Mouse (Mus musculus) cerebellum, adult 11 months (tissue): ENCODE measurements at regions not wholly inside any gene's neighbourhood (a gene's known extent, or its start where the extent isn't known, plus 50 kb on each side); places are given as distances from the start of the nearest gene placed in this dataset.
"Not testable (repeated sequence)": the region's sequence is repeated elsewhere in the genome, so short reads cannot be mapped to it uniquely, and the experiment has no call there.

Experiments used
- DNase-seq: peaks from one replicate; pipeline ENCODE4 v3.0.0; 2022

DNA sequence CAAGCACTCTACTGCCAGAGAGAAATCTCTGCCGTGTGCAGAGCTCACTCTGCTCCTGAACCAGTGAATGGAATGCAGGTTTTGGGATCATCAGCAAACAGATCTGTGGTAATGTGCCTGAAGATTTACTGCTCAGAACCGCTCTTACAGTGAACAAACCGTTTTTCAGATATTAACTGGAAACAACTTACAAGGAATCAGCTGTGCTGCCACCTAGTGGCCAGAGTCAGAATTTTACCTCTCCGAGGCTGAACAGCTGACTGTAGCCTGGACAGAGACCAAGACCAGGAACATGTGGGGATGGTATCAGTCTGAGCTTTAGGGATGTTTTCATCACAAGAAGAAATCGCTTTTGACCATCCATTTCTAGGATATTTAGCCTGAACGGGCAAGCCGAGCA lies 65.3 kb downstream of the Gm15023 start:
- DNase-seq: not testable (repeated sequence)

GRCm38 (mm10) chrX:135110866-135111265 lies 66.6 kb downstream of the Gm15023 start:
- DNase-seq: not testable (repeated sequence)

DNA sequence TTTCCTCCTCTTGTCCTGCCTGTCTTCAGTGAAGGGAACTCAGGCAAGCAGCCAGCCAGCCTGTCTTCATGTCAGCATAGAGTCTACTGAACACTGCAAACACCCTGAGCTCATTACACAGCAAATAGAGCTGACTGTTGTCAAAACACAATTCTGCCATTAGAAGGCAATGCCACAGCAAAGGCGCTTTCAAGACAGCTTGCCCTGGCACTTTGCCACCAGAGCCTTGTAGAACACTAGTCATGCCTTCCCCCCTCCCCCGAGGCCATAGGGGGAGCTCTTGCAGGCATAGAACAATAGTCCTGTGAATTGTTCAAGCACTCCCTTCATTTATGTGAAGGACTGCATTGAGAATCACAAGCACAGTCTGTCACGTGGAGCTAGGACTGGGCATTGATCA lies 75.8 kb downstream of the Gm15023 start:
- no peak for DNase-seq

GRCm38 (mm10) chrX:135098101-135098500 lies 79.3 kb downstream of the Gm15023 start:
- no peak for DNase-seq

DNA sequence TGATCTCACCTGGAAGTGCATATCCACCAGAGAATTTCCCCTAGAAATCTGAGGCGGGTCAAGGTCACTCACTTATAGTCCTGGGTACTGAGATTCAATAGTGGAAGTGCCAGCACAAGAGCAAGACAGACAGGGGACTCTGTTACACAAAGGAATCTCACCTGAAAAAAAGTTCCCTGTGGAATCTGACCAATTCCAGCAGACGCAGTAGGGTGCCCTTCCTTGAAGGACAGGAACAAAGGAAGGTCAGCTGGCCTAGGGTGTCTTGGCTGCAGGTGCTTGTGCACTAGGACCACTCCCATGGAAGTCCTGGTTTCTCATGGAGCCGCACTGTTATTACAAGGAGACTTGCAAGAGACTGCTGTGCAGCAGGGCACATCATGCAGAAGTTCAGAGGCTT lies 81.2 kb downstream of the Gm15023 start:
- DNase-seq: no peak

DNA sequence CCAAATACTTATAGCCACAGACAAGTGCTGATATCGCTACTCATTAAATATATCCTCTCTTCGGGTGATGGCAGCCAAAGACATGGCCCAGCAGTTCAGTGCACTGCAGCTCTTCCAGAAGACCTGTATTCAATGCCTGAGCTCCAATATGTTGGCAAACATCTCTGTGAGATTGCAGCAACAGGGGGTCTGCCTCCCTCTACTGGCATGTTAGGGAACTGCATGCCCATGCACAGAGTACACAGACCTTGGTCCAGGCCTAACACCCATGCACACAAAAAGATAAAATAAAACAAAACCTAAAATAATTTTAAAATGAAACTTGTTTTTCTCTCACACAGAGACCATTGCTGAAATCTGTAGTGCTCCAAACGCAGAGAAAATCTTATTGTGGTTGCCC lies 82.1 kb upstream of the Zmat1 start:
- DNase-seq: peak; percentile 26

DNA sequence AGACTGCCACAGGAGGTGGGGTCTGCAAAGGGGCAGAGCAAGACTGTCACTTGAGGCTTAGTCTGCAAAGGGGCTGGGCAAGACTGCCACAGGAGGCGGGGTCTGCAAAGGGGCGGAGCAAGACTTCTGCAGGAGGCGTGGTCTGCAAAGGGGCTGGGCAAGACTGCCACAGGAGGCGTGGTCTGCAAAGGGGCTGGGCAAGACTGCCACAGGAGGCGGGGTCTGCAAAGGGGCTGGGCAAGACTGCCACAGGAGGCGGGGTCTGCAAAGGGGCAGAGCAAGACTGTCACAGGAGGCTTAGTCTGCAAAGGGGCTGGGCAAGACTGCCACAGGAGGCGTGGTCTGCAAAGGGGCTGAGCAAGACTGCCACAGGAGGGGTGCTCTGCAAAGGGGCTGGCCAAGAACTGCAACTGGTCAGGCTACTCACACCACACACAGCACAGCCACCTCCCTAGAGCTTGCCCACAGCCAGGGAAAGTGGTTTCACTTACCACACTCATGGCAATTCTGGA lies 78.1 kb upstream of the Zmat1 start:
- not testable (repeated sequence) for DNase-seq

GRCm38 (mm10) chrX:135086564-135086963 lies 77.6 kb upstream of the Zmat1 start:
- not testable (repeated sequence) for DNase-seq

DNA sequence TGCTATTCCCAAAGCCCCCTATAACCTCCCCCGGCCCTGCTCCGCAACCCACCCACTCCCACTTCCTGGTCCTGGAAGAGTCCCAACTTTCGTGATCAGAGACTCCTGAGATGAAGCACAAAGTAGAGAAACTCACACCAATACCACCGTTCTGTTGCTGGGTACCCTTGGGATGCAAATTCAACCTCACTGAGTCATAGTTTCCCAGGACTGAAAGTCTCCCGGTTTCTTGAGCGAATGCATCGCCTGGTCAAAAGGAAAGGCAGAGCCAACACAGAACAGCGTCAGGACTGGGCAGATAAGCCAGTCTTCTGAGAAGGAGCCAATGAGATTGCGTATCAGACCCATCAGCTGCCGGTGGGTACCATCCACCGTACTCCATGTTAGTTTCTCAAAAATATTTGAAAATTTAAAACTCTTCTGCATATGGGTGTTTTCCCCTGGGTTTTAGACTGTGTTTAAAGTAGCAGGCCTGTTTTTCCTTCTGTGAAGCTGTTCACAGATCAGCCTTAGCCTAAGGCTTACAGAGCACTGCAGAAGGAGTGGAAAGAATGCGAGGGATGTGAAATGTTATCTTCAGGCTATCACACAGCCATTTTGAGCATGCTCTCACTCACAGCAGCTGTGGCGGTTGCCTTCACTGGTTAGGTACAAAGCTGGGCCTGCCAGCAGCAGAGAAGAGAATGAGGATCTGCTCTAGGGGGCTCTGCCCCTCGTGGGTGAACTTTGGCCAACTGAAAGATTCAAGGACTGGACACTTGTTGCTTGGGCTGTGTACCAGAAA lies 77.0 kb upstream of the Zmat1 start:
- DNase-seq: not testable (repeated sequence)

GRCm38 (mm10) chrX:135080380-135081158 lies 71.6 kb upstream of the Zmat1 start:
- DNase-seq: no peak

DNA sequence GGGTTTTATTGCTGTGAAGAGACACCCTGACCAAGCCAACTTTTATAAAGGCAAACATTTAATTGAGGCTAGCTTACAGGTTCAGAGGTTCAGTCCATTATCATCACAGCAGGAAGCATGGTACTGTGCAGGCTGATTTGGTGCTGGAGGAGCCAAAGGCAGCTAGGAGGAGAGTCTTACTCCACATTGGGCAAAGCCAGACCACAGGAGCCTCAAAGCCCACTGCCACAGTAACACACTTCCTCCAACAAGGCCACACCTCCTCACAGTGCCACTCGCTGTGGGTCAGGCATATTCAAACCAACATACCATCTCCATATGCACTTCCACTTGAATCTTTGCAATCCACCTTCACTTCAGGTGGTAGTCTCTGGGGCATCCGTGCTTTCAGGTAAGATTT lies 70.4 kb upstream of the Zmat1 start:
- DNase-seq: no peak

DNA sequence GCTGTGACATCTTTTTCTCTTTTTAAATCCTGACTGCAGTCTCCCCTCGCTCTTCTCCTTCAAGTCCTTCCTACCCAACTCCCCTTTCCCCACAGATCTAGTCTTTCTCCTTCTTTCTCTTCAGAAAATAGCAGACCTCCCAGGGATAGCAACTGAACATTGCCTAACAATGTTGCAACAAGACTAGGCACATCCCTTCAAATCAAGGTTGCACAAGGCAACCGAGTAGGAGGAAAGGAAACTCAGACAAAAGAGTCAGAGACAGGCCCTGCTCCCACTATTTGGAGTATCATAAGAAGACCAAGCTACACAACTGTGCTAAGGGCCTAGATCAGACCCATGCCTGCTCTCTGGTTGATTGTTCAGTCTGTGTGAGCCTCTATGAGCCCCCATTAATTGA lies 66.9 kb upstream of the Zmat1 start:
- no peak for DNase-seq

DNA sequence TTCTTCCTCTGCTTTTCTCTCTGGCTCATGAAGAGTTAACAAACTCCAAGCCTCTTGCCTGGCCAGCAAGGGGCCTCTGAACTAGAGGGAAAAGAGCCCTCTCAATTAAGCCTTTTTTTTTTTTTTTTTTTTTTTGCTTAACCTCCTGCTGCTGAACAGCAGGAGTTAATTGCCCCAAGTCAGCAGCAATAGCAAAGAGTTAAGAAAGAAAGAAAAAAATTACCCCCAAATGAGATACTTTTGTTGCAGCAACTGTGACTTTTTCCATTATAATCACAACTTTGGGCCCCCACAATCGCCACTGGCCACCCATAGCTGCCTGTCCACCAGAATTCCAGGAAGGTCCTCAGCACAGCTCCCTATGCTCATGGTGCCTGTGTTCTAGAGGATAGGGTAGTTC lies 60.4 kb upstream of the Zmat1 start:
- no peak for DNase-seq

- DNase-seq: no peak
Measured at GRCm38 (mm10) chrX:135060184-135060583, 51.2 kb upstream of the Zmat1 start.

DNA sequence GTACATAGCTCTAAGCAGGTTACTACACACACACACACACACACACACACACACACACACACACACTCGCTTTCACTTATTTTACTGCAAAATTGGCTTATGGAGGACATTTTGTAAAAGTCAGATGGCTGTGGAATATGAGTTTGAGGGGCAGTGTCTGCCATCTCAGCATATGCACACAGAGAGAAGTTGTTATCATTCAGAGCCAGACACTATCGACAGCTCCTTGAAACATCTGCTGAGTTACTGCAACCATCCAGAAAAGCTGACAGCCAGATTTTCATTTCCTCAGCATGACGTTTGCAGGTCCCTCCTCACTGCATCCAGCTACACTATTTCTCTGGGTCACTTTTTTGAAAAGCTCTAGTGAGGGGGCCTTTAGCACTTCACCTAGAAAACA lies 49.9 kb upstream of the Zmat1 start:
- no peak for DNase-seq
